Mouse (Mus musculus) stomach, embryonic 16.5 days (tissue): ENCODE measurements around the gene Pgm2. TPM values are rescaled to one million over a fixed set of nuclear protein-coding genes. Genes with fewer than 3 reads are reported as not detected.

Experiments
- ATAC-seq: fragments of 200-750 bp; cut with Nextera tagmentation; 2 replicates; pipeline ENCODE4 v1.8.0; 2017; ENCODE audit warnings: moderate number of reproducible peaks, moderate TSS enrichment; ENCODE audit not compliant: insufficient read depth, low FRiP score
- H3K27ac ChIP-seq: fragments of 300-500 bp; sonication (generic); 2 replicates; pipeline ENCODE4 v1.5.1; 2014; ENCODE audit warnings: low read length
- H3K27me3 ChIP-seq: fragments of 300-500 bp; sonication (generic); 2 replicates; pipeline ENCODE4 v1.6.1; 2014; ENCODE audit warnings: low read length, control low read depth, mixed read lengths; ENCODE audit not compliant: control insufficient read depth, insufficient read depth
- H3K36me3 ChIP-seq: fragments of 300-500 bp; sonication (generic); 2 replicates; pipeline ENCODE4 v1.6.1; 2014; ENCODE audit warnings: low read length; ENCODE audit not compliant: control insufficient read depth, insufficient read depth
- H3K4me1 ChIP-seq: fragments of 300-500 bp; sonication (generic); 2 replicates; pipeline ENCODE4 v1.6.1; 2014; ENCODE audit warnings: low read length, control low read depth, mixed read lengths; ENCODE audit not compliant: control insufficient read depth, insufficient read depth
- H3K4me2 ChIP-seq: fragments of 300-500 bp; sonication (generic); 2 replicates; pipeline ENCODE4 v1.6.1; 2014; ENCODE audit warnings: low read depth, low read length, mixed read lengths
- H3K4me3 ChIP-seq: fragments of 300-500 bp; sonication (generic); replicated peaks from 2 replicates; pipeline ENCODE4 v1.5.1; 2014; ENCODE audit warnings: mild to moderate bottlenecking, low read length
- H3K9ac ChIP-seq: fragments of 300-500 bp; sonication (generic); 2 replicates; pipeline ENCODE4 v1.6.1; 2014; ENCODE audit warnings: low read length
- H3K9me3 ChIP-seq: fragments of 300-500 bp; sonication (generic); replicated peaks from 2 replicates; pipeline ENCODE4 v1.6.1; 2016; ENCODE audit warnings: low read length, control low read depth; ENCODE audit not compliant: control insufficient read depth
- WGBS: fragments of 180-500 bp; shearing (Covaris S2); extraction: QIAGEN DNeasy Blood & Tissue Kit; methylation state at CpG from one replicate; pipeline ENCODE4 v1.1.7; 2014; 5-methylcytosine and 5-hydroxymethylcytosine counted together
- polyA plus RNA-seq: library from polyadenylated mRNA; unstranded; fragments of >200 nt; fragmentation: Nextera tagmentation; extraction: Ambion mirVana; gene quantifications from 2 replicates; pipeline ENCODE4 v1.2.1, GENCODE M21; 2015

Pgm2 gene
- polyA plus RNA-seq, 1 experiment from 2014 or later = 39.9 TPM

DNA sequence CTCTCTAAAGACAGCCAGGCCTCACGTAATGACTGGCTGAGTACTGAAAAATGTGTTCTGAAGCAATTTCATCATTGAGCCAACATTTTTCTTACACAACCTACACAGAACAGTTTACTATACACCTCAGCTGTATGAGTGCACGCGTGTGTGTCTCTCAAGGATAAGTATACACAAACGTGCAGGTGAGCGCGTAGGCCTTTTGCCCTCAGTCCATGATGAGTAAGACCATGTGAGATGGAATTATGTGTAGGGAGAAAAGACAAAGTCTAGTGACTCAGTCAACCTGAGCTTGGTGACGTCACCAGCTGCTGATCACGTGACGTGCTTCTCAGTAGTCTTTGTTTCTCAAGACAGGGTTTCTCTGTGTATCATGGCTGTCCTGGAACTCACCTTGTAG lies 7.3 kb upstream of the Pgm2 start:
- Histone ChIP-seq H3K9me3 (no peaks in the 10 kb centered on the region), H3K27me3 (no peaks in the 10 kb centered on the region), H3K4me2 (no peak overlapping the region), H3K36me3 (no peaks in the 10 kb centered on the region), H3K27ac (no peak overlapping the region), H3K4me1 (0 out of 2 replicates have a peak, but pooled peaks cover 3% of the 10 kb centered on the region), H3K4me3 (no peak overlapping the region), H3K9ac (no peak overlapping the region)
- WGBS = 91% methylated on average over 9 of the region's 9 CpGs
- ATAC-seq = no peak

DNA sequence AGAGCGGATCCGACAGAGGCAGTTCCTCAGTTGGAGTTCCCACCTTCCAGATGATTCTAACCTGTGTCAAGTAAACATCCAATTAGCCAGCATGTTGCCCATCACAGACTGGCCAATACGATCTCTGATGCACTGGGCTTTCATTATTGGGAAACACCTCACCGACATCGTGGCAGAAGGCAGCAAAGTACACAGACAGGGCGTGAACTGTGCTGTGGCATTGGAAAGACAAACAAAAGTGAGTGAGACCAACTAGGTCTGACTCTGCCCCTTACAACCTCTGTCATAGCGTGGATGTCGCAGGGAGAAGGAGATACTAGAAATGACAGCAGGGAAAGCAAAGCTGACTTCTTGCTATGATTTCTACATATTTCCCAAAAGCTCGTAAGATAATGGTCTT lies 4.0 kb upstream of the Pgm2 start:
- Histone ChIP-seq H3K9ac (no peak overlapping the region), H3K4me2 (no peak overlapping the region), H3K27me3 (no peaks in the 10 kb centered on the region), H3K4me3 (no peak overlapping the region), H3K9me3 (no peaks in the 10 kb centered on the region), H3K27ac (no peak overlapping the region), H3K36me3 (no peaks in the 10 kb centered on the region), H3K4me1 (peaks cover 6% of the 10 kb centered on the region)
- no peak for ATAC-seq
- 68% methylated on average over 9 of the region's 9 CpGs for WGBS

DNA sequence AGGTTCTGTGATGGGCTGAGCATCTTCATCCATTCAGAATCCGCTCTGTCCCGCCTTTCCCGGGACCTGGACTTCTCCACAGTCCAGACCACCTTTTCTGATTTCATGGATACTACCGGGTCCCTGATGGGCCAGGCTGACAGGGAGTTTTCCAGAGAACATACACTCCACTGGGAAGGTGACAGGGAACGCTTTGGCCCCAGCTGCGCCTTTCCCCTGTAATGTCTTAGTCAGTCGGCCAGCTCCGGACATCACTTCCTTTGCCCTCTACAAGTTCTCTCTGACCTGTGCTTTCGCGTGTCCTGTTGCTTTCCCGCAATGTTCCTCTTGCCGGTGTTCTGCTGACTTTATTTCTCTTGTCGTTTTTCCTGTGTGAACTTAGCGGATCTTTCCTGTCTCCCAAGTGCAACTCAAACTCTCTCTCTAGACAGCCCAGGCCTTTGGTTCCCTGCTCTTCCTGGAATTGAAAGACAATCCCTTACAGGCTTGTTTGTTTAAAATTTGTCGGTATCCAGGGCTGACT lies 660 bp downstream of the Pgm2 start:
- peak overlapping the region; percentile 88 for H3K9ac ChIP-seq
- H3K4me2 ChIP-seq = peak overlapping the region; percentile 73
- H3K36me3 ChIP-seq = peaks cover 6% of the 10 kb centered on the region
- H3K4me3 ChIP-seq = peak overlapping the region; percentile 84
- H3K27ac ChIP-seq = peak overlapping the region; percentile 80
- H3K9me3 ChIP-seq = no peaks in the 10 kb centered on the region
- peaks cover 19% of the 10 kb centered on the region for H3K4me1 ChIP-seq
- no peak for ATAC-seq
- no peaks in the 10 kb centered on the region for H3K27me3 ChIP-seq
- 2% methylated on average over 15 of the region's 15 CpGs for WGBS

DNA sequence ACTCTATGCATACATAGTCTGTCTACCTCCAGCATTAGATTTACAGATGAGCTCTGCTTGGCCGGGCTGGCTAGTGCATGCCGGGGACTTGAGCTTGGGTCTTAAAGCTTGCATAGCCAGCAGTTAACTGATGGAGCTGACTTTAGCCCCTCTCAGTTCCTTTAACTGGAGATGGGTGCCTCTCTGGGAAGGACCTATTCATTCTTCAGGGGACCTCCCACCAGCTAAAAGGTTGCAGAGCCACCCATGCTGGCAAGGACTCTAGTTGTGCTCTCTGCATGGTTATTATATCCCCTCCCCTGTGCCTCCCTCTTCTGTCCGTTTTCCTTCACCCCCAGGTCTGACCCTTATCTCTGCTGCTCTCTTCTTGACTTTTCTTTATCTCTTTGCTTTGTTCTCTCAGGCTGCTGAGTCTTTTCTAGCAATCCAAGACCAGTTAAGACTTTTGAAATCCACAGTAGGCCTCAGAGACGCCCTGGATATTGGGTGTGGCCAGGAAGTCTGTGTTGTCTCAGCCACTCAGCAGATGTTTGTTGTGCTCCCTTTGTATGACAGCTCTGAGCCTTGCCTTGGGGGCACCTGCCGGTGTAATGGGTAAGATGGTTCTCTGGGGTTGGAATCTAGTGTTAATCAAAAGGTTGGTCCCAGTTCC lies 2.7 kb downstream of the Pgm2 start:
- H3K9ac ChIP-seq = no peak overlapping the region
- 57% methylated on average over 5 of the region's 5 CpGs for WGBS
- ATAC-seq = no peak
- peaks cover 19% of the 10 kb centered on the region for H3K4me1 ChIP-seq
- no peak overlapping the region for H3K4me3 ChIP-seq
- no peak overlapping the region; the same call in 1 of the 2 replicates for H3K27ac ChIP-seq
- peaks cover 7% of the 10 kb centered on the region for H3K36me3 ChIP-seq
- no peaks in the 10 kb centered on the region for H3K9me3 ChIP-seq
- H3K27me3 ChIP-seq = no peaks in the 10 kb centered on the region
- no peak overlapping the region for H3K4me2 ChIP-seq

DNA sequence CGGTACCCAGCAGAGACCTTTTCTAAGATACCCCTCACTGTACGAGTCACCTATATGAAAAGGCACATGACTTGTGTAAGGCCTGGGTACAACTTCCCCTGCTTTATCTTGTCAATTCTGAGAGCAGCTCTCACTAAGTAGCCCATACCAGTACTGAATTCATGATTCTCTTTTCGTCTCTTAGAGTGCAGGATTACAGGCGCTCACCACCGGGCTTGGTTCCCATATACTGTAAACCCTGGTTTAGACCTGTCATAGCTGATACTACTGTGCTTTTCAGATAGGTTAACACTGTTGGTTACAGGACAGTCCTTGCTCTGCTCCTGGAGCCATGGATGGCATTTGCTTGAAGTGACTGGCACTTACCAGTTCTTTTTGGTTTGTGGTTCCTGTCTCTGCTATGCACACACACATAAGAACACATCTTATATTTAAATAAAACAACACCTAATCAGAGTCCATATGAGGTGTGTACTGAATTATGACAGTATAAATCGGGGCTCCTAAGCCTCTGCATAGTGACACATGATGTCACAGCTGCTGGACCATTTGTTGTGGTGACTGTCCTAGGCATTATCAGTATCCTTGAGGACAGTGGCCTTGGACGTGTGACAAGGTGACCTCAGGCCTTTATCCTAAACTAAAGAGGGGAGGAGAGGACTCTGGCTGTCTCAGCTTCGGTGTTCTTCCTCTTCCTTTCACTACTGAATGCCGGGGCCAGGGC lies 9.4 kb downstream of the Pgm2 start:
- Histone ChIP-seq H3K9me3 (no peaks in the 10 kb centered on the region), H3K4me1 (no peaks in the 10 kb centered on the region), H3K27ac (no peak overlapping the region), H3K4me3 (no peak overlapping the region), H3K36me3 (peaks cover 7% of the 10 kb centered on the region), H3K27me3 (no peaks in the 10 kb centered on the region), H3K9ac (no peak overlapping the region), H3K4me2 (no peak overlapping the region)
- ATAC-seq = no peak
- 76% methylated on average over 9 of the region's 9 CpGs for WGBS

DNA sequence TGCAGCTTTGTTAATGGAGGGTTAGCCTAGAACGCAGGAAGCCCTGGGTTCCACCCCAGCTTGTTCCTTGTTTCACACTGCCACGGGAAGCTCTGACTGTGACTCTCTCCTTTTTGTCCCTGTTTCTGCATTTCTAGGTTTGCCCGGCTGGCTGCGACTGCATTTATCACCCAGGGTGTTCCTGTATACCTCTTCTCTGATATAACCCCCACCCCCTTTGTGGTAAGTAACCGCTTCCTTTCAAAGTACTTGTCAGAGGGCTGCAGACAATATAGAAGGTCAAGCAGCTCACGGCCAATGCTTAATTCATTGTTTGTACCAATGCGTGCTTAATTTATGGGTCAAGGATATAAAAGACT lies 9.9 kb downstream of the Pgm2 start:
- no peak for ATAC-seq
- H3K27ac ChIP-seq = no peak overlapping the region
- no peaks in the 10 kb centered on the region for H3K4me1 ChIP-seq
- WGBS = 74% methylated on average over 7 of the region's 7 CpGs
- peaks cover 10% of the 10 kb centered on the region for H3K36me3 ChIP-seq
- H3K9me3 ChIP-seq = no peaks in the 10 kb centered on the region
- no peak overlapping the region for H3K9ac ChIP-seq
- H3K27me3 ChIP-seq = no peaks in the 10 kb centered on the region
- no peak overlapping the region for H3K4me3 ChIP-seq
- H3K4me2 ChIP-seq = no peak overlapping the region

DNA sequence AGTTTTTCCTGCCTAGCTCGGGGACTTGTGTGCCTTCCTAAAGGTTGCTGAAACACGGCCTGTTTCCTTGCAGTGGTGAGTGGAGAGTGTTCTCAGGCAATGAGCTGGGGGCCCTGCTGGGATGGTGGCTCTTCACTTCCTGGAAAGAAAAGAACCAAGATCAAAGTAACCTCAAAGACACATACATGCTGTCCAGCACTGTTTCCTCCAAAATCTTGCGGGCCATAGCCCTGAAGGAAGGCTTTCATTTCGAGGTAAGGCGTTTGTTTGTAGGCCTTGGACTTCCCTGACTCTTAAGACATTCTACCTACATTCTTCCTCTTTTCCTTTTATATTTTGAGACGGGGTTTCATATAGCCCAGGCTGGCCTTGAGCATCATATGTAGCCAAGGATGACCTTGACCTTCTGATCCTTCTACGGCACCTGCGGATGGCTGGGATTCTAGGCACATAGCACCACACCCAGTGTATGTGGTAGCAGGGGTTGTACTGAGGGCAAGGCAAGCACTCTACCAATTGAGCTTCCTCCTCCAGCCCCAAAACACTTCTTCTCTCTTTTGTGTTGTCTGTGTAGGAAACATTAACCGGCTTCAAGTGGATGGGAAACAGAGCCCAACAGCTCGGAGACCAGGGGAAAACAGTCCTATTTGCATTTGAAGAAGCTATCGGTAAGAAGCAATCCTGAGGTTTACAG lies 15.0 kb downstream of the Pgm2 start:
- WGBS = 91% methylated on average over 11 of the region's 11 CpGs
- H3K4me1 ChIP-seq = no peaks in the 10 kb centered on the region
- H3K4me2 ChIP-seq = no peak overlapping the region
- no peaks in the 10 kb centered on the region for H3K9me3 ChIP-seq
- peaks cover 15% of the 10 kb centered on the region for H3K36me3 ChIP-seq
- no peak overlapping the region for H3K9ac ChIP-seq
- H3K27ac ChIP-seq = no peak overlapping the region
- no peak for ATAC-seq
- no peaks in the 10 kb centered on the region for H3K27me3 ChIP-seq
- no peak overlapping the region for H3K4me3 ChIP-seq

DNA sequence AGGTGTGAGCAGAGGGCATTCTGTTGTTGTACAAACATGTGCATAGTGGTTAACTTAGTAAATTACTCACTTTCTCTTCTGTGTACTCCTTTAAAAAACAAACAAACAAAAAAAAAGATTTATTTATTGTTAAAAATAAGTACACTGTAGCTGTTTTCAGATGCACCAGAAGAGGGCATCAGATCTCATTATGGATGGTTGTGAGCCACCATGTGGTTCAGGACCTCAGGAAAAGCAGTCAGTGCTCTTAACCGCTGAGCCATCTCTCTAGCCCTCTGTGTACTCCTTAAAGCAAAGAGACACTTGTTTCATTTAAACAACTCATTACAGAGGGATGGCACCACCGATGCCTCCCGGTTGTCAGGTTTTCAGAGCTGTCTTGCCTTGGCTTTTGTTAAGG lies 16.5 kb downstream of the Pgm2 start:
- H3K4me3 ChIP-seq = no peak overlapping the region
- H3K4me2 ChIP-seq = no peak overlapping the region
- H3K27ac ChIP-seq = no peak overlapping the region
- no peak for ATAC-seq
- no peak overlapping the region for H3K9ac ChIP-seq
- H3K27me3 ChIP-seq = no peaks in the 10 kb centered on the region
- 67% methylated on average over 3 of the region's 3 CpGs for WGBS
- H3K9me3 ChIP-seq = no peaks in the 10 kb centered on the region
- no peaks in the 10 kb centered on the region for H3K4me1 ChIP-seq
- H3K36me3 ChIP-seq = peaks cover 17% of the 10 kb centered on the region

DNA sequence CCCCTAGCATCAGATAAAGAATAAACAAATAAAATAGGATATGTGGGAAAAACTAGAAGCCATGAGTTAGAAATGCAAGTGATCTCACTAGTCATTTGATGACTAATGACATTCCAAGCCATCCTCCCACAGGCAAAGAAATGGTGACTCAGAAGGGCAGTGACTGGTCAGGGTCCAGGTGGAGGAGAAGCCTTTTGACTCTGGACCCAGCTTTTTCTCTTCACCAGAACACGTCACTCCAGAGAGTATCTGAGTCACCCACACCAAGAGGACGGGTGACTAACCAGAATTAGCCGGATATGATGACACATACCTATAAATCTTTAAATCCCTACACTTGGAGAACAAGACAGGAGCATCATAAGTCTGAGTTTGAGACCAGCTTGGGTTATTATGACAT lies 19.6 kb downstream of the Pgm2 start:
- Histone ChIP-seq H3K27me3 (no peaks in the 10 kb centered on the region), H3K9ac (no peak overlapping the region), H3K4me1 (no peaks in the 10 kb centered on the region), H3K36me3 (peaks cover 41% of the 10 kb centered on the region), H3K9me3 (peaks cover 7% of the 10 kb centered on the region), H3K4me3 (no peak overlapping the region), H3K27ac (no peak overlapping the region), H3K4me2 (no peak overlapping the region)
- WGBS = 68% methylated on average over 3 of the region's 3 CpGs
- no peak for ATAC-seq
